Mouse (Mus musculus) adrenal gland, postnatal 25 days (tissue): ENCODE measurements around the gene Taf6. TPM values are rescaled to one million over a fixed set of nuclear protein-coding genes. Genes with fewer than 3 reads are reported as not detected.
A peak's percentile ranks its signal among the peaks of the same experiment; 100 is the strongest.

Source experiments
- DNase-seq: peaks from one replicate; pipeline ENCODE4 v3.0.0; 2021; ENCODE audit warnings: mixed read lengths
- microRNA-seq, 2 experiments: library from miRNA; unstranded; fragments of <30 nt; microRNA quantifications; one replicate each; pipeline ENCODE4 v1.2.0; 2021
- total RNA-seq: library from RNA; stranded (reverse); gene quantifications from 2 replicates; pipeline ENCODE4 v1.2.3, GENCODE M21; 2021

Taf6 gene
- total RNA-seq, 1 experiment from 2014 or later = 46.0 TPM

GRCm38 (mm10) chr5:138171695-138172491, 15.4 kb downstream of the Taf6 start, which contains the start of the genes Ap4m1 and Mcm7:
Gene Ap4m1 (plus strand): TSS chr5:138172002.
Gene Mcm7 (minus strand): TSS chr5:138172422.
- peak; percentile 95 for DNase-seq

- DNase-seq = peak; percentile 97
These were observed 16.2 kb downstream of the Taf6 start for GRCm38 (mm10) chr5:138170936-138171561.

GRCm38 (mm10) chr5:138165594-138165993, 21.7 kb downstream of the Taf6 start:
- DNase-seq = no peak

DNA sequence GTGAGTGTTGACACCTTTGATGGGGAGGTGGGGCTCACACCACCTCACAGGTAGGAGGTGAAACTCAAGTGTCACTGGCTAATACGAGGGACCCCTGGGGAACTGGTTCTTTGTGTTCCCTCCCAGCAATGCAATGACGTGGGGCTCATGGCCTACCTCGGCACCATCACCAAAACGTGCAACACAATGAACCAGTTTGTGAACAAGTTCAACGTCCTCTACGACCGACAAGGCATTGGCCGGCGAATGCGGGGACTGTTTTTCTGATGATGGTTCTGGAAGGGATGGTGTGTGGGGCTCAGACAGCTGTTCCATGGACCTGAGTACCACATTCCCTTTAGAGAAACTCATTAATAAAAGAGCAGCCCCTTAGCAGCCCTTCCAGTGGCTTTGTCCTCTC, 23.6 kb downstream of the Taf6 start:
- DNase-seq = no peak

GRCm38 (mm10) chr5:138163046-138163445, 24.2 kb downstream of the Taf6 start:
- DNase-seq = no peak

GRCm38 (mm10) chr5:138160842-138161665, 26.2 kb downstream of the Taf6 start, which contains the start of gene Cops6:
Gene Cops6 (plus strand): TSS chr5:138161071.
- peak; percentile 95 for DNase-seq

GRCm38 (mm10) chr5:138160224-138160762, 27.0 kb downstream of the Taf6 start:
- no peak for DNase-seq

- peak; percentile 76 for DNase-seq
These were observed 31.7 kb downstream of the Taf6 start, which contains the start of gene Zfp113 for GRCm38 (mm10) chr5:138155443-138155976. Gene Zfp113 (minus strand): TSS chr5:138155744.

GRCm38 (mm10) chr5:138154390-138154789, 32.9 kb downstream of the Taf6 start:
- no peak for DNase-seq

- DNase-seq = no peak
These were observed 48.7 kb downstream of the Taf6 start for GRCm38 (mm10) chr5:138138585-138138984.

GRCm38 (mm10) chr5:138137935-138138549, 49.2 kb downstream of the Taf6 start:
- DNase-seq = no peak

DNA sequence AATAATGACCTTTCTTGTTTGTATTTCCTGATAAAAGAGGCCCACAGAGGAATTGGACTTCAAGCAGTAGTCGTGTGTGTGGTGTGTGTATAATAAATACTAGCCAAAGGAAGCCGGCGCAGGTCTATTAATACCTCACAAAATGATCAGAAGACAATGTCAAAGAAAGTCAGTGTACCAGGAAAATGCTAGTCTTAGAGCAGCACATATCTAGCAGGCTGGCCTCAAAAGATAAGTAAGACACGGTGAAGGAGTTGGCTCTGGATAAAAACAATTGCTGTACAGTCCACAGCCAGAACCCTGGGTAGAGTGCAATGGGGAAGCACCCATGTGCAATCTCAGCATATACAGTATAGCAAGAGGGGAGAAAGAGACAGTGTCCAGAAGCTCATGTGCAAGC, 50.0 kb downstream of the Taf6 start:
- DNase-seq = no peak

GRCm38 (mm10) chr5:138132425-138133064, 54.7 kb downstream of the Taf6 start:
- no peak for DNase-seq

Small RNA genes lying within 50 kb of the gene (microRNA-seq; reads per million reads assigned to microRNA genes)
- gene Mir106b = 2,117 to 2,400 reads per million in 2 experiments
- 491 to 506 reads per million in 2 experiments for gene Mir25
- 4,964 to 5,900 reads per million in 2 experiments for gene Mir93

Other genes starting within 250 kb of the Taf6 start
- 0.55 TPM in 1 of 2 replicates, not detected in the other for gene Gjc3, start 224.4 kb downstream of the Taf6 start, total RNA-seq
- 0.52 and 11.1 TPM in 2 replicates for gene Azgp1, start 205.9 kb downstream of the Taf6 start, total RNA-seq
- gene Smok3a, start 166.2 kb downstream of the Taf6 start, total RNA-seq = not detected in 2 replicates
- gene Smok3b, start 166.0 kb downstream of the Taf6 start, total RNA-seq = not detected in 2 replicates
- not detected in 2 replicates for gene Smok3c, start 134.3 kb downstream of the Taf6 start, total RNA-seq
- gene Zkscan1, start 102.4 kb downstream of the Taf6 start, total RNA-seq = 40.4 and 47.5 TPM in 2 replicates
- gene Zscan21, start 70.5 kb downstream of the Taf6 start, total RNA-seq = 18.9 and 19.8 TPM in 2 replicates
- 11.4 and 14.1 TPM in 2 replicates for gene Zfp113, start 31.7 kb downstream of the Taf6 start, total RNA-seq
- gene Cops6, start 26.4 kb downstream of the Taf6 start, total RNA-seq = 136 and 140 TPM in 2 replicates
- 19.1 and 25.8 TPM in 2 replicates for gene Ap4m1, start 15.4 kb downstream of the Taf6 start, total RNA-seq
- 46.7 and 48.8 TPM in 2 replicates for gene Mcm7, start 15.0 kb downstream of the Taf6 start, total RNA-seq
- gene Cnpy4, start within 50 bp of the Taf6 start, total RNA-seq = 21.6 and 25.5 TPM in 2 replicates
- 9.4 and 12.1 TPM in 2 replicates for gene Mblac1, start 6.9 kb upstream of the Taf6 start, total RNA-seq
- 0.30 TPM in 1 of 2 replicates, not detected in the other for gene Nxpe5, start 38.4 kb upstream of the Taf6 start, total RNA-seq
- gene Lamtor4, start 68.0 kb upstream of the Taf6 start, total RNA-seq = 79.7 and 96.6 TPM in 2 replicates
- 31.6 and 38.4 TPM in 2 replicates for gene BC037034, start 76.6 kb upstream of the Taf6 start, total RNA-seq
- not detected in 2 replicates for gene Gal3st4, start 85.4 kb upstream of the Taf6 start, total RNA-seq
- not detected in 2 replicates for gene Gm43720, start 92.5 kb upstream of the Taf6 start, total RNA-seq
- 0.81 and 0.91 TPM in 2 replicates for gene Gpc2, start 92.6 kb upstream of the Taf6 start, total RNA-seq
- gene Stag3, start 92.8 kb upstream of the Taf6 start, total RNA-seq = not detected in 2 replicates
- gene Pvrig, start 154.5 kb upstream of the Taf6 start, total RNA-seq = not detected in 2 replicates